Comparison of ENCODE assay signal across 9 mouse cellular contexts in genomic region chr10:86704141-86704540, GRCm38 (mm10). TPM values are rescaled to one million over a fixed set of nuclear protein-coding genes. Genes with fewer than 3 reads are reported as not detected.
DNase-seq lines count a peak whose midpoint lies in the region; ATAC-seq and TF ChIP-seq lines count a peak whose summit lies in the region.
"Had no signal": no experiment of that assay in that cellular context is flagged by ENCODE, and none has a peak within 500 bp of the region (broad histone marks: within the 10 kb centered on the region; RNA-seq: fewer than 3 reads in every experiment).

No protein-coding gene starts in this region.

- H3K9me3 ChIP-seq in limb, embryonic 15.5 days, result no peaks in the 10 kb centered on the region

- no peak for ATAC-seq in limb, embryonic 15.5 days (ENCODE audit: insufficient number of reproducible peaks, low FRiP score, low TSS enrichment, low read depth)

- no peaks in the 10 kb centered on the region for H3K27me3 ChIP-seq in cerebellum, adult 2 months (ENCODE audit: control insufficient read depth, insufficient read depth, low read length)
- H3K27me3 ChIP-seq in thymus, adult 2 months (ENCODE audit: control insufficient read depth, insufficient read depth, low read length), result no peaks in the 10 kb centered on the region
- H3K27me3 ChIP-seq in limb, embryonic 15.5 days, result no peaks in the 10 kb centered on the region

- no peak for TF ChIP-seq POLR2A in cerebellum, adult 2 months (IDR thresholded peaks at IDR 0.05; ENCODE audit: borderline replicate concordance, insufficient read depth, low read length)
- no peak for TF ChIP-seq POLR2A in thymus, adult 2 months (IDR thresholded peaks at IDR 0.05; ENCODE audit: control insufficient read depth, extremely low read depth, insufficient read depth, low read length, poor library complexity)

- peaks cover 35% of the 10 kb centered on the region for H3K36me3 ChIP-seq in thymus, adult 2 months (ENCODE audit: control insufficient read depth, insufficient read depth, low read length)
- H3K36me3 ChIP-seq in limb, embryonic 15.5 days, result peaks cover 37% of the 10 kb centered on the region

- H3K4me2 ChIP-seq in limb, embryonic 15.5 days, result peak overlapping the region; percentile 72

- peaks cover 9% of the 10 kb centered on the region; the same call in 1 of the 2 replicates for H3K4me1 ChIP-seq in cerebellum, adult 2 months (ENCODE audit: control insufficient read depth, insufficient read depth, low read length)
- peaks cover 11% of the 10 kb centered on the region for H3K4me1 ChIP-seq in thymus, adult 2 months (replicated peaks; ENCODE audit: control insufficient read depth, insufficient read depth, low read length)
- peaks cover 47% of the 10 kb centered on the region for H3K4me1 ChIP-seq in limb, embryonic 15.5 days

- WGBS in cerebellum, adult 2 months, result 2% methylated on average over 8 of the region's 8 CpGs
- 2% methylated on average over 8 of the region's 8 CpGs for WGBS in thymus, adult 2 months
- WGBS in limb, embryonic 15.5 days, result 3% methylated on average over 8 of the region's 8 CpGs

- no peak overlapping the region for H3K27ac ChIP-seq in cerebellum, adult 2 months (ENCODE audit: insufficient read depth, low read length)
- H3K27ac ChIP-seq in thymus, adult 2 months (ENCODE audit: control insufficient read depth, insufficient read depth, low read length), result no peak overlapping the region
- H3K27ac ChIP-seq in limb, embryonic 15.5 days, result no peak overlapping the region

- DNase-seq in cerebellum, adult 2 months, result no peak
- DNase-seq in cerebellum, postnatal 36 days, result no peak
- DNase-seq in thymus, adult 2 months, result no peak
- DNase-seq in thymus, adult 18-20 months, result no peak
- DNase-seq in testis, postnatal 14 days (ENCODE audit: low spot score), result peak; percentile 44
- no peak for DNase-seq in frontal cortex, postnatal 25 days (ENCODE audit: low spot score in 2 of 2)
- DNase-seq in kidney, postnatal 10 days, result no peak

- H3K9ac ChIP-seq in limb, embryonic 15.5 days, result peak overlapping the region; percentile 93

- H3K4me3 ChIP-seq in cerebellum, adult 2 months (replicated peaks; ENCODE audit: insufficient read depth, low read depth, low read length), result peak overlapping the region; percentile 89
- H3K4me3 ChIP-seq in thymus, adult 2 months (ENCODE audit: control insufficient read depth, insufficient read depth, low read length), result peak overlapping the region; percentile 60
- peak overlapping the region; percentile 92 for H3K4me3 ChIP-seq in limb, embryonic 15.5 days

- TF ChIP-seq CTCF in cerebellum, adult 2 months (IDR thresholded peaks at IDR 0.05; ENCODE audit: borderline replicate concordance, insufficient read depth, low read depth, low read length), result no peak
- TF ChIP-seq CTCF in thymus, adult 2 months (IDR thresholded peaks at IDR 0.05; ENCODE audit: borderline replicate concordance, control insufficient read depth, extremely low read depth, insufficient read depth, low read length, poor library complexity), result no peak

RNA-seq across cellular contexts. Expression of gene Hsp90b1, which starts 1.2 kb away (rescaled TPM):
- 189 and 192 TPM in 2 replicates for polyA plus RNA-seq in cerebellum, adult 2 months (2012; rRNA removed)
- polyA plus RNA-seq in thymus, adult 2 months (2012; rRNA removed), result 34.6 and 38.1 TPM in 2 replicates
- 622 and 662 TPM in 2 replicates for polyA plus RNA-seq in limb, embryonic 15.5 days (2015; fragmentation: Nextera tagmentation; extraction: Ambion mirVana)

RNA-seq across cellular contexts. Expression of gene Ttc41, which starts 1.5 kb away (rescaled TPM):
- polyA plus RNA-seq in cerebellum, adult 2 months (2012; rRNA removed), result 2.7 and 2.9 TPM in 2 replicates
- 0.93 and 1.0 TPM in 2 replicates for polyA plus RNA-seq in thymus, adult 2 months (2012; rRNA removed)
- 0.69 and 0.98 TPM in 2 replicates for polyA plus RNA-seq in limb, embryonic 15.5 days (2015; fragmentation: Nextera tagmentation; extraction: Ambion mirVana)

RNA-seq across cellular contexts. Expression of gene Gm49358, which starts 59.6 kb away (rescaled TPM):
- polyA plus RNA-seq in cerebellum, adult 2 months (2012; rRNA removed), result not detected in 2 replicates
- not detected in 2 replicates for polyA plus RNA-seq in thymus, adult 2 months (2012; rRNA removed)
- polyA plus RNA-seq in limb, embryonic 15.5 days (2015; fragmentation: Nextera tagmentation; extraction: Ambion mirVana), result not detected in 2 replicates
- polyA plus RNA-seq: gonadal fat pad, adult 2 months had no signal
